Mouse (Mus musculus) lung, postnatal 4 days (tissue): Measurements from ENCODE around the gene Prlhr.
A peak's percentile ranks its signal among the peaks of the same experiment; 100 is the strongest.

Source experiments
- DNase-seq, 2 experiments: peaks; one replicate each; pipeline ENCODE4 v3.0.0; 2021

Gene Prlhr

GRCm38 (mm10) chr19:60468254-60468762, at the start of gene Prlhr:
Gene Prlhr, minus strand, starts transcription at chr19:60468304.
- DNase-seq: no peak

DNA sequence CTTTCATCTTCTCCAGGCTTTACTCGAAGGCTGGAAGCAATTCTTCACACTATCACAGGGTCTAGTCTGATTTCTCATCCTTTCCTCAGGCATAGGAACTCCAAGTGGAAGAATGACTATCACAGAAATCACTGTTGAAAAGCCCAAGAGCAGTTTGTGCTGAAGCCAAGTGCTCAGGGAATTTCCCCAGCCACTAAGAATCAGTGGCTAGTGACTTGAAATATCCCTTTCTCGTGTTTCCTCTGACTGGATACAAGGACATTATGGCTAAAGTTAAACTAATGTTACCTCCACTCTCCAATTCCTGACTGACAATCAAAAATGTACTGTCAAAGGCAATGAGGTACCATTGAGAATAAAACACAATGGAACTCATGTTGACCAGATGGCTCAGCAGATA, 47.0 kb upstream of the Prlhr start:
- no peak for DNase-seq

GRCm38 (mm10) chr19:60513431-60513830, 45.3 kb upstream of the Prlhr start:
- DNase-seq: peak; percentile 15 to 25

DNA sequence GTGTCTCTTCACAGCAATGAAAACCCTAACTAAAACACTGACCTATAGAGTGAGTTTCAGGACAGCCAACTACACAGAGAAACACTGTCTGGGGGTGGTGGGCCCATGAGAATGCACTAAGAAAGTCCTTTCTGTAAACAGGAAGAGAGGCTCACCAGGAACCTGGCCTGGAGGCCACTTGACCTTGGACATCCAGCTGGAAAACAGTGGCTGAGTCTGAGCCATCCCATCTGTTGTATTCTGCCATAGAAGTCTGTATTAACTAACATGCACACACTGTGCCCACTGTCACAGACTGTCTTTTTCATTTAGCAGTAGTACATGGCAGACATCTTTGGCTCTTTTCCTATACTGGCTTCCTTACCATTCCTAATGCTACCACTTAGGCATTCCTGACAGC, 32.1 kb upstream of the Prlhr start:
- peak; percentile 27 to 74 for DNase-seq

- DNase-seq: no peak
These were observed 29.1 kb upstream of the Prlhr start for GRCm38 (mm10) chr19:60497171-60497570.

DNA sequence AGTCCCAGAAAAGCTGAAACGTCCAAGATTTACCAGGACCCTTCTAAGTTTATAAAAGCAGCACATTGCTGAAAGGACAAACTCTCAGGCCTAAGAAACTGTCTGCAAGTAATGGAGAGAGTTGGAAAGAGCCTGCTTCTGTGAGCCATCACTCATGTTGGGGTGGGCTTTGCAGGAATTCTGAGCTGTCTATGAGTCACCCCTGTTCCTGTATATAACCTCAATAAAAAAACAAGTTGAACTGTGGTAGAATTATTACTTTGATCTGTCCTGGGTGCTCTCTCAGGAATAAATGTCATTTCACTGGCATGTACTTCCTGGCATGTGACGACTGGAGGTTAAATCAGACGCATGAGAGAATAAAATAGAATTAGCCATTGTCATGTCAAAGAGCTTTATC, 27.7 kb upstream of the Prlhr start:
- no peak for DNase-seq

DNA sequence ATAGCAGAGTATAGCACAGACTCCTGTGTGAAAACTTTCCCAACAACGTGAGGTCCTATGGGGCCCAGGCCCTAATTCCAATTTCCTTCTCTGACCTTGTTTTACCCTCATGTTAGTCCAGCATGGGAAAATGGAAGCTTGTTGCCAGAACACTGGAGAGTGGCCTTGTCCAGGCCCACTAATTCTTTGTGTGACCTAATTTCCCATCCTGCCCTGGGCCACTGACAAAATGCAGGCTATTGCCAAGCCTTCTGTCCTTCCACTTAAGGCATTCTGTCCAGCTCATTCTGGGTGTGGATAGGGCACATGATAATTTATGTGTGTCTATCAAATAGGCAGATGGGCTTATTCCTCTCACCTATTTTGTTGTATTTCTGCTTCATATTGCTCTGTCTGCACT, 21.5 kb upstream of the Prlhr start:
- DNase-seq: no peak

- no peak for DNase-seq
These were observed 17.2 kb upstream of the Prlhr start for GRCm38 (mm10) chr19:60485261-60485660.

DNA sequence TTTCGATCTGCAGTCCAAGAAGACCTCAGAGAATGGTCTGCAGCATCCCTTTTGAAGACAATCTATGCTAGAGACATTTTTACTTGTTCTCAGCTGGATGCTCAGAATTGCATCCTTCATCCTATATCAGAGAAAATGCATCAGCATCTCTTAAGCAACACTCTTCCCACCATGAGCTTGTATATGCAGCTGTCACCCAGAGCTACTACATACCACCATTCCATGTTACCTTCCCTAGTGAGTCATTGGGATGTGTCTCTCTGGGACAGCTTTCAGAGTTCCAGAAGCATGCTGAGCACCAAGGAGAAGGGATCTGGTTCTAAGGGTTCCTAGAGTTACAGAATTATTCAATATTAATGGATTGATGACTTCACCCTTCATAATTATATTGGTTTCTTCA, 10.8 kb upstream of the Prlhr start:
- no peak for DNase-seq

GRCm38 (mm10) chr19:60477788-60478187, 9.7 kb upstream of the Prlhr start:
- no peak for DNase-seq

DNA sequence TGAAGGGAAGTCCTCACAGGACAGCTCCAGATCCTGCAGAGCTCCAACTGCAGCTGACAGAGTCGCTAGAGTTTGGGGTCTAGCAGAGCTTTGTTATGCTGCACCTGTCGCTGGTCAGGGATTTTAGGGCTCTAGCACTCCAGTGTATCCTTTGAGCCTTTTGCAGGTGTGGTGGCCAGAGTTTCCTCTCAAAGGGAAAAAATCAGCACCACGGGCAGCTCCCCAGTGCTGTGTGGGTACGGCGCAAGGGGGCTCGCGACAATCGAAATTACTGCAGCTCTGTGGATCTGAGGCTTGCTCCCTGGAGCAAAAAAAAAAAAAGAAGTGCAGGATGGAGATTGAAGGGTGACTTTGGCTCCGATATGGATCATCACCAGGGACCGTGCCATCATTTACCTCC, 742 bp upstream of the Prlhr start:
- DNase-seq: peak; percentile 40 to 50

DNA sequence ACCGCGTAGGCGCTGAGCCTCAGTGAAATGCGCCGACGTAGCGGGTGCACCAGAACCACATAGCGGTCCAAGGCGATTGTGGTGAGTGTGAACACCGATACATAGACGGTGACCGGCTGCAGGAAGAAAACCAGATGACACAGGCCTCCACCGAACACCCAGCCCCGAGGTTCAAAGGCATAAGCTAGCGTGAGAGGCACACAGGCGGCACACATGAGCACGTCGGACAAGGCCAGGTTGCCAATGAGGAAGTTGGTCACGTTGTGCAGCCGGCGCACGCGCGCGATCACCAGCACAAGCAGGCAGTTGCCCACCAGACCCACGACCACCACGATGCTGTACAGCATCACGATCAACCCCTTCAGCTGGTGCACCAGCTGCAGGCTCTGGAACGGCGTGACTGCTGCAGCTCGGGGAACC, 506 bp downstream of the Prlhr start:
- DNase-seq: peak in 1 of 2 experiments; percentile 23

DNA sequence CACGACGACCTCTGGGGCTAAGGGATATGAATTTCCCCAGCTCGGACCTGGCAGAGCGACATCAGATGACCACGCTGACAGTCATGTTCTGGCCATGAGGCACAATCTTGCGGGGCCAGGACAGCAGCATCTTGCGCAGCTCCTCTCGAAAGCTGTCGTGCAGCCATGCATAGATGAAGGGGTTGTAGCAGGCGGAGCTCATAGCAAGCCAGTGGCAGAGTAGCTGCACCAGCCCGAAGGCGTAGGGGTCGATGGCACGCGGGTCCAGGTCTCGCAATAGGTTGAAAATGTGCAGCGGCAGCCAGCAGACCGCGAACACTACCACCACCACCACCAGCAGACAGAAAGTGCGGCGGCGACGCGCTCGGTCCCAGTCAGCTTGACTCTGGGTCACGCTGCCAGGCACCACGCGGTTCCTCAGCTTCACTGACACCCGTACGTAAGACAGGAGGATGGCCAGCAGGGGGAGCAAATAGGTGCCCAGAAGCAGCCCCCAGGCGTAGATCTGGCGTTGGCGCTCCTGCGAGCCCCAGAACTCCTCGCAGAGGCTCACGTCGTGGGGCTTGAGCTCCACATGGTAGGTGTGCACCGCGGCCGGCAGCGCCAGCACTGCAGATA, 1.0 kb downstream of the Prlhr start:
- peak; percentile 53 to 69 for DNase-seq

- no peak for DNase-seq
These were observed 2.4 kb downstream of the Prlhr start for GRCm38 (mm10) chr19:60465726-60466125.

- DNase-seq: peak; percentile 71 to 84
These were observed 4.2 kb downstream of the Prlhr start for GRCm38 (mm10) chr19:60463896-60464295.

DNA sequence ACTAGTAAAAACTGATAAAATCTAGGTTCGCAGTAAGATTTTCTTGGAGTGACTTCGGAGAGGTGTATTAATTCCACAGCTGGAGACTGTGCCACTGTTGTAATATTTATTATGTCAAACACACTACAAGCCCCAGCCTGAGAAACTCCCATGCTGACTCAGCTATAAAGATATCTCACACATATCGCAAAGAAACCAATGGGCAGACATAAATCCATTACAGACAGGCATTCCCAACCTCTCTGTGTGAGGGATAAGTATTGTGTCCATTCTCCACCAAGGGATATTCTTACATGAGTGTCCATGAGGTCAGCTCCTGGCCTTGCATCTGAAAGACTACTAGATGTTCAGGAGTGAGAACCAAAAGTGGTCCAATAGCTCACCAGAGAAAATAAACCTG, 4.7 kb downstream of the Prlhr start:
- DNase-seq: no peak

DNA sequence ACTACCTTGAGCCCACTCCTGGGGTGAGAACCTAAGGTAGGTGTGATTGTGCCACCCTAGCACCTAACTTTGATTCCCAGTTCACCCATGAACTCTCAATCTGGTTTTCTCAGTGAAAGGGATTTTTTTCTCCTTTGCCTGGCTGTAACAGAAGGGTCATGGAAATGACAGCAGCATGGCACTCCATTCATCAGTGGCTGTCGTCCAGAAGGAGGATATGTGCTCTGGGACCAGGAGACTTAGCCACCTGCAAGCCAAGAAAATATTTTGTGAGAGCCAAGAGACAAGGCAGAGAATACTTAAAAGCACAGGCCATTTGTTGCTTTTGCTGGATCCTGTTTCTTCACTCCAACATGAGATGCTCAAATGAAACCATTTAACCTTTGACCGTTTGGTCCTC, 6.6 kb downstream of the Prlhr start:
- DNase-seq: no peak

- no peak for DNase-seq
These were observed 8.4 kb downstream of the Prlhr start for GRCm38 (mm10) chr19:60459680-60460079.

DNA sequence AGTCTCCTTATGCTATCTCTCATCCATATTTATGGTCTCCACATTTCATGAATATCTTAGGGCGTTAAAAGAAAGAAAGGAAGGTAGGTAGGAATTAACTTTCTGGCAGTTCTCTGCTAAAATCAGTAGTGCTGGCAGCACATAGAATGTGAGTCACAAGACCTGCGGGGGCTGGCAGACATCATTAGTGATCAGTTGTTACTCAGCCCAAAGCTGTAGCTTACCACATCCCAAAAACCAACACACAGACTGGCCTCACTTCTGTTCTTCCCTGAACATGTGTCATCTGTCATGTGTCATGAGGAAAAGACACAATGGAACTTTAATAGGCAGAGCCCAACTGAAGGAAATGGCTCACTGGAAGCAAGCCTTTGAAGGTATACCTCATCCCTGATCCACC, 9.0 kb downstream of the Prlhr start:
- no peak for DNase-seq

DNA sequence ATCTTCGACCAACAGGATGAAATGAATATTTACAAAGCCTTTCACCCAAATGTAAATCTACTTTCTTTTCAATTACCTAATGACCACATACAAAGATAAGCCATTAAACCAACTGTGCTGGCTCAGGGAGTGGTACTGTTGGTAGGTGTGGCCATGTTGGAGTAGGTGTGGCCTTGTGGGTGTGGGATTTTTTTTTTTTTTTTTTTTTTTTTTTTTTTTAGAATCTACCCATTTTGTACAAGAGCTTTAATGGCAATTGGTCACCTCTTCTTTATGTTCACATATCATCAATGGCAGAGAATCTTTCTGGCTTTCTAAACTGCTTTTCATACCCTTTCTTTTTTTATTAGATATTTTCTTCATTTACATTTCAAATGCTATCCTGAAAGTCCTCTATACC, 12.3 kb downstream of the Prlhr start:
- DNase-seq: no peak

- DNase-seq: no peak
These were observed 27.6 kb downstream of the Prlhr start for GRCm38 (mm10) chr19:60440531-60440930.

DNA sequence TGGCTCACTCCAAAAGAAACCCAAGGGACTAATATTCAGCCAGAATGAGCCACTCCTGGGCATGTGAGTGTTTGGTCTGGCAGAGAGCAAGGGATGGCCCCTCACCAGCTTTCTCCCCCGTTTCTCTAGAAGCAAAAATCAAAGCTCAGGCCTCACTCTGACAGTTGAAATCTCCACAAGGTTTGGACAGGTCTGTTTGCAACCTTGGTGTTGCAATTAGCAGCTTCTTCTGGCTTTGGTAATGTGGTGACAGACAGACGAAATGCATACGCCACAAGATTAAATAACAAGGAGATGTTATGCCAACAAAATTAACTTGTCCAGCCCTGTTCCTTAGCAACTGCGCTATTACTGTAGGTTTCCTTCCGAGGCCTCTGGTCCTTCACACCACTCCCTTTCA, 28.0 kb downstream of the Prlhr start:
- no peak for DNase-seq

- peak in 1 of 2 experiments; percentile 18 for DNase-seq
These were observed 30.4 kb downstream of the Prlhr start for GRCm38 (mm10) chr19:60437566-60438241.

DNA sequence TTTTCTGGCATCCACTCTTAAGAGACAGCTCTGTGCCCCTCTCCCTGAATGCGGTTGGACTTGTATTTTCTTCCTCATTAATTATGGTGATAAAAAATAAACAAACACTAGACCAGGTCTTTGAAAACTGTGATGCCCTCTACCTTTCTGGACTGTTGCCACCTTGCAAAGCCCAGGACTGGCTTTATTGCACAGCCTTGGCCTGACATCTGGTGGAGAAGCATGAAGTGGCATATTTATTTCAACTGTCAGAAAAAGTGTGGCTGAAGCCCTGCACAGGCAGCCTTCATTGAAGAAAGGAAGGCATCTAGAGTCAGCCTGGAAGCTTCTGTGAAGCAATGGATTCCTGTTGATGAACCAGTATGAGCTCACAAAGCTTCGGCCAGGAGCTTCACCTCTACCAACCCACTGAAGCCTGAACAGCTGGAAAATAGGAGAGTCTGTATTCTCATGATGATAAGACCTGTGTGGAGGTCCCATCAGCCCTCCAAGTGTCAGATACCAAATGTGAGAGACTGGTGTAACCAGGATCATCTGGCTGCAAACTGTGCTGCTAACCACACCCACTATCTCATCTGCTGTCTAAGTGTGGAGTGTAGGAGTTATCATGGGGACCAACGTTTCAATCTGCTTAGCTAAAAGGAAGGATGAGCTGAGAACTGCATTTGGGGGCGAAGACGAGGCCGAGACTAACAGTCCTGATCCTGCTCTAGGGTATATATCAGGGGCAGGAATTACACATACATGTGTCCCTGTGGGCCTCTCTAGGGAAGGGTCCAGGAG, 35.6 kb downstream of the Prlhr start:
- no peak for DNase-seq
